Mouse (Mus musculus): ENCODE measurements around the gene Tor1b. TPM values are rescaled to one million over a fixed set of nuclear protein-coding genes. Genes with fewer than 3 reads are reported as not detected.
A peak's percentile ranks its signal among the peaks of the same experiment; 100 is the strongest.

Gene Tor1b
- polyA plus RNA-seq, 1 experiment from 2014 or later = 20.1 TPM

GRCm38 (mm10) chr2:30933032-30933431 is 19.7 kb upstream of the Tor1b start:
- H3K9ac ChIP-seq (ENCODE audit: low read length) = no peak overlapping the region
- H3K27me3 ChIP-seq (ENCODE audit: control insufficient read depth, insufficient read depth, low read length) = no peaks in the 10 kb centered on the region
- ATAC-seq (ENCODE audit: low FRiP score, low TSS enrichment) = no peak
- no peak for TF ChIP-seq EP300 (optimal IDR thresholded peaks at IDR 0.05)
- no peaks in the 10 kb centered on the region for H3K36me3 ChIP-seq (ENCODE audit: control insufficient read depth, insufficient read depth, low read length)
- no peak overlapping the region for H3K4me3 ChIP-seq (ENCODE audit: low read depth, low read length)
- no peak overlapping the region for H3K27ac ChIP-seq (replicated peaks)
- no peaks in the 10 kb centered on the region for H3K9me3 ChIP-seq (ENCODE audit: control insufficient read depth, low read length)
- 47% methylated on average over 6 of the region's 6 CpGs for WGBS
- no peaks in the 10 kb centered on the region for H3K4me1 ChIP-seq (replicated peaks; ENCODE audit: control insufficient read depth, insufficient read depth)
- DNase-seq (ENCODE audit: low spot score) = no peak
- H3K4me2 ChIP-seq (replicated peaks; ENCODE audit: low read depth) = no peak overlapping the region

DNA sequence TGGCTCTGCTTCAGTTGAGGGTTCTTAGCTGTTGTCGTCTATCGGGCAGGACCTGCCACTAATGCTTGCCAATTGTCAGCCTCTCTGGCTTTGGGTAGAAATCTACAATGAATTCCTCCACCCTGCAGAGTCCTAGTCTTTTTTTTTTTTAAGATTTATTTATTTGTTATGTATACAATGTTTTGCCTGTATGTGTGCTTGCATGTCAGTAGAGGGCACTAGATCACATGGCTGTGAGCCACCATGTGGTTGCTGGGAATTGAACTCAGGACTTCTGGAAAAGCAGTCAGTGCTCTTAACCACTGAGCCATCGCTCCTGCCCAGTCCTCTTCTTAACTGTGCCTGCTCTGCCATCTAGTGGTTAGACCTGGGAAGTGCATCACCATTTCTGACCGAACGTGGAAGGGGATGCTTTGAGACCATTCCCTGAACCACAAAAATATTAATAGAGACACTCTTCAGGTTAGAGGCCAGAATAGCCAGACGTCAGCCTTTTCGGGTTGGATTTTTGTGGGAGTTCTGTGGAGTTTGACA is 18.8 kb upstream of the Tor1b start:
- no peak for TF ChIP-seq EP300 (optimal IDR thresholded peaks at IDR 0.05)
- peak; percentile 95 for TF ChIP-seq CTCF (IDR thresholded peaks at IDR 0.05; ENCODE audit: low read depth)
- peak; percentile 70 for DNase-seq (ENCODE audit: low spot score)
- ATAC-seq (ENCODE audit: low FRiP score, low TSS enrichment) = 0 out of 2 replicates have a peak, but pooled peaks have one; percentile 26

GRCm38 (mm10) chr2:30936808-30937207 is 16.0 kb upstream of the Tor1b start:
- Histone ChIP-seq H3K4me1 (replicated peaks; ENCODE audit: control insufficient read depth, insufficient read depth) (no peaks in the 10 kb centered on the region), H3K36me3 (ENCODE audit: control insufficient read depth, insufficient read depth, low read length) (no peaks in the 10 kb centered on the region), H3K4me2 (replicated peaks; ENCODE audit: low read depth) (no peak overlapping the region), H3K9me3 (ENCODE audit: control insufficient read depth, low read length) (no peaks in the 10 kb centered on the region), H3K4me3 (ENCODE audit: low read depth, low read length) (no peak overlapping the region), H3K27ac (replicated peaks) (no peak overlapping the region), H3K9ac (ENCODE audit: low read length) (no peak overlapping the region), H3K27me3 (ENCODE audit: control insufficient read depth, insufficient read depth, low read length) (no peaks in the 10 kb centered on the region)
- ATAC-seq (ENCODE audit: low FRiP score, low TSS enrichment) (no peak), DNase-seq (ENCODE audit: low spot score) (no peak)
- no peak for TF ChIP-seq EP300 (optimal IDR thresholded peaks at IDR 0.05)
- TF ChIP-seq CTCF (IDR thresholded peaks at IDR 0.05; ENCODE audit: low read depth) = no peak
- WGBS = 67% methylated on average over 3 of the region's 3 CpGs

More for the DNA sequence above, 18.8 kb upstream of the Tor1b start:
- 12% methylated on average over 7 of the region's 7 CpGs for WGBS
- no peaks in the 10 kb centered on the region for H3K36me3 ChIP-seq (ENCODE audit: control insufficient read depth, insufficient read depth, low read length)
- H3K4me1 ChIP-seq (replicated peaks; ENCODE audit: control insufficient read depth, insufficient read depth) = no peaks in the 10 kb centered on the region
- H3K27me3 ChIP-seq (ENCODE audit: control insufficient read depth, insufficient read depth, low read length) = no peaks in the 10 kb centered on the region
- no peak overlapping the region for H3K4me3 ChIP-seq (ENCODE audit: low read depth, low read length)
- no peak overlapping the region for H3K4me2 ChIP-seq (replicated peaks; ENCODE audit: low read depth)
- no peak overlapping the region for H3K9ac ChIP-seq (ENCODE audit: low read length)
- no peak overlapping the region for H3K27ac ChIP-seq (replicated peaks)
- no peaks in the 10 kb centered on the region for H3K9me3 ChIP-seq (ENCODE audit: control insufficient read depth, low read length)

DNA sequence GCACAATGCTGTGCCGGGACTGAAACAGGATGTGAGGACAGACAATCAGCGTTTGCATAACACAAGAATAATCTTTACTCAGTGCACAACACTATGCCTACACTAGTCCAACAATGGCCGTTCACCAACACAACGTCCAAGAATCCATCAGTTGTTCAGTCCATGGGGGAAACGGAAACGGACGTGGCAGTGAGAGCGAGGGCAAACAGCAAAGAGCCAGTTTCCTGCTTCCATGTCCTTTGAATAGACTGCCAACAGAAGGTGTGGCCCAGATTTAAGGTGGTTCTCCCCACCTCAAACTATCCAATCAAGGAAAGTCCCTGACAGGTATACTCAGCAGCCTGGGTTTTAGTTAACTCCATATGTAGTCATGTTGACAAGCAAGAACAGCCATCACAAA is 15.0 kb upstream of the Tor1b start:
- Histone ChIP-seq H3K9ac (ENCODE audit: low read length) (no peak overlapping the region), H3K27ac (replicated peaks) (no peak overlapping the region), H3K4me1 (replicated peaks; ENCODE audit: control insufficient read depth, insufficient read depth) (no peaks in the 10 kb centered on the region), H3K27me3 (ENCODE audit: control insufficient read depth, insufficient read depth, low read length) (no peaks in the 10 kb centered on the region), H3K36me3 (ENCODE audit: control insufficient read depth, insufficient read depth, low read length) (no peaks in the 10 kb centered on the region), H3K9me3 (ENCODE audit: control insufficient read depth, low read length) (no peaks in the 10 kb centered on the region), H3K4me2 (replicated peaks; ENCODE audit: low read depth) (no peak overlapping the region), H3K4me3 (ENCODE audit: low read depth, low read length) (no peak overlapping the region)
- ATAC-seq (ENCODE audit: low FRiP score, low TSS enrichment) = no peak
- TF ChIP-seq CTCF (IDR thresholded peaks at IDR 0.05; ENCODE audit: low read depth) (no peak), EP300 (optimal IDR thresholded peaks at IDR 0.05) (no peak)
- DNase-seq (ENCODE audit: low spot score) = no peak
- 51% methylated on average over 8 of the region's 8 CpGs for WGBS

- Histone ChIP-seq H3K4me1 (replicated peaks; ENCODE audit: control insufficient read depth, insufficient read depth) (no peaks in the 10 kb centered on the region), H3K4me3 (ENCODE audit: low read depth, low read length) (no peak overlapping the region), H3K9me3 (ENCODE audit: control insufficient read depth, low read length) (no peaks in the 10 kb centered on the region), H3K4me2 (replicated peaks; ENCODE audit: low read depth) (no peak overlapping the region), H3K36me3 (ENCODE audit: control insufficient read depth, insufficient read depth, low read length) (no peaks in the 10 kb centered on the region), H3K9ac (ENCODE audit: low read length) (no peak overlapping the region), H3K27ac (replicated peaks) (0 out of 2 replicates have a peak overlapping the region, but pooled peaks have one; percentile 8), H3K27me3 (ENCODE audit: control insufficient read depth, insufficient read depth, low read length) (no peaks in the 10 kb centered on the region)
- no peak for DNase-seq (ENCODE audit: low spot score)
- WGBS = 39% methylated on average over 4 of the region's 4 CpGs
- TF ChIP-seq EP300 (optimal IDR thresholded peaks at IDR 0.05) (no peak), CTCF (IDR thresholded peaks at IDR 0.05; ENCODE audit: low read depth) (no peak)
- ATAC-seq (ENCODE audit: low FRiP score, low TSS enrichment) = no peak
Observed at GRCm38 (mm10) chr2:30938574-30938991, 14.2 kb upstream of the Tor1b start.

- Histone ChIP-seq H3K9ac (ENCODE audit: low read length) (no peak overlapping the region), H3K27ac (replicated peaks) (peak overlapping the region; percentile 65; the same call in 1 of the 2 replicates), H3K4me2 (replicated peaks; ENCODE audit: low read depth) (no peak overlapping the region), H3K36me3 (ENCODE audit: control insufficient read depth, insufficient read depth, low read length) (no peaks in the 10 kb centered on the region), H3K4me3 (ENCODE audit: low read depth, low read length) (no peak overlapping the region), H3K9me3 (ENCODE audit: control insufficient read depth, low read length) (no peaks in the 10 kb centered on the region), H3K4me1 (replicated peaks; ENCODE audit: control insufficient read depth, insufficient read depth) (no peaks in the 10 kb centered on the region), H3K27me3 (ENCODE audit: control insufficient read depth, insufficient read depth, low read length) (no peaks in the 10 kb centered on the region)
- no peak for TF ChIP-seq EP300 (optimal IDR thresholded peaks at IDR 0.05)
- no peak for TF ChIP-seq CTCF (IDR thresholded peaks at IDR 0.05; ENCODE audit: low read depth)
- DNase-seq (ENCODE audit: low spot score) (no peak), ATAC-seq (ENCODE audit: low FRiP score, low TSS enrichment) (no peak)
- 70% methylated on average over 5 of the region's 5 CpGs for WGBS
Observed at GRCm38 (mm10) chr2:30941586-30941985, 11.2 kb upstream of the Tor1b start.

Data from stomach, postnatal 0 days (tissue).